Mouse (Mus musculus) CH12.LX (cell line): Measurements from ENCODE around the gene Gng12.

ENCODE experiments used
- CHD1 ChIP-seq: IDR thresholded peaks from 2 replicates; pipeline ENCODE4 v1.6.1; 2012; ENCODE audit warnings: low read depth, low read length, improper control_type of control experiment, inconsistent platforms
- CHD2 ChIP-seq: IDR thresholded peaks from 2 replicates; pipeline ENCODE4 v1.6.1; 2011; ENCODE audit warnings: low read length, improper control_type of control experiment
- CTCF ChIP-seq, 2 experiments: IDR thresholded peaks in 1 of 2; conservative IDR thresholded peaks in 1 of 2; 2 replicates each; pipeline ENCODE4 v1.5.1; 2011 to 2012; ENCODE audit warnings: low read depth in 2 of 2, low read length in 2 of 2, improper control_type of control experiment in 1 of 2, inconsistent platforms in 1 of 2, mild to moderate bottlenecking in 1 of 2, moderate library complexity in 1 of 2
- EP300 ChIP-seq: IDR thresholded peaks from 2 replicates; pipeline ENCODE4 v1.6.1; 2011; ENCODE audit warnings: low read length, improper control_type of control experiment
- MAFK ChIP-seq: IDR thresholded peaks from 2 replicates; pipeline ENCODE4 v1.6.1; 2011; ENCODE audit warnings: low read length, improper control_type of control experiment; ENCODE audit not compliant: insufficient replicate concordance
- NELFE ChIP-seq: IDR thresholded peaks from 2 replicates; pipeline ENCODE4 v1.6.1; 2011; ENCODE audit warnings: low read depth, low read length, improper control_type of control experiment
- RCOR1 ChIP-seq: conservative IDR thresholded peaks from 2 replicates; pipeline ENCODE4 v1.6.1; 2012; ENCODE audit warnings: low read depth, mild to moderate bottlenecking, inconsistent platforms, low read length, improper control_type of control experiment

DNA sequence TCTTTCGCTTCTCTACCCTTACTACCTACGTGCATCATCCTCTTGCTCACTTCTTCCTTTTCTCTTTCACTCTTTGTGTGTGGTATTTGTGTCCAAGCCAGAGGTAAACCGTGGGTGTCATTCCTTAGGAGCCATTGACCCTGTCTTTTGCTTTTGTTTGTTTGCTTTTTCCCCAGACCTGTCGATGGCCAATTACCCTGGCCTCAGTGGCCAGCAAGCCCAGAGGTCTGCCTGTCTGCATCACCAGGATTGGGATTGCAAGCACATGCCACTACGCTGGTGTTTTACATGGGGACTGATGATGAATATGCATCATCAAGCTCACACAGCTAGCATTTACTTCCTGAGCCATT, 48.8 kb downstream of the Gng12 start:
- TF ChIP-seq RCOR1 (no peak), CHD2 (no peak), EP300 (no peak), CHD1 (no peak), CTCF (conservative IDR thresholded peaks at IDR 0.05 in 1 of 2, IDR thresholded peaks at IDR 0.05 in 1 of 2; ENCODE audit: low read depth in 2 of 2, low read length in 2 of 2) (no peak), MAFK (no peak), NELFE (no peak)
